Mouse (Mus musculus): ENCODE measurements at regions not wholly inside any gene's neighbourhood (a gene's known extent, or its start where the extent isn't known, plus 50 kb on each side); places are given as distances from the start of the nearest gene placed in this dataset.

DNA sequence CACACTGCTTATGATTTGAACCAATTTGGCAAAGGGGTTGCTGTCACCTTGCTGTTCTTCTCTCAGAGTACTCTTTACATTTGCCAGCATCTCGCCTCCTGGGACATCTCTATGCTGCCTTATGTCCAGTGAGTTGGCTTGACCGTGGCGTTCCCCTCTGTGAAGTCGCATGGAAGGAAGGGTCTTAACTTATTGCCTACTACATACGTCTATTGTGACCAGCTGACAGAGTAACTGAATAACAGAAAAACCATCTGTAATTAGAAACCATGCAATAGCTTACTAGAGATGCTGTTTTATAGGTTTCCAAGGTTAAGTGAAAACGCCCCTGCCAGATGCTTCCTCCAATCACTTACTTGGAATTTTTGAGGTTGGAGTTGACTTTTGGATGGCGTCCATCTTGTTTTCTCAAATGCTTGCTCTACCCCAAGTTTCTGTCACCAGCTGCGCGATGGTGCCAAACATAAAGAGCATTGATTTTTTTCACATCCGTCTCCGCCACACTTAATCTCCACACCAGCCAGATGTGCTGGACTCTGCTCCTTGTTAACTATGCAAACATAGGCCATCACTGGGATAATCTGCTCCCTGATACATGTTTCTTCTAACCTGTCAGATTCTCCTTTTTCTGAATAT is 241.7 kb upstream of the Nt5e start:
- TF ChIP-seq POLR2A (IDR thresholded peaks at IDR 0.05; ENCODE audit: low read depth, low read length) (no peak), CTCF (IDR thresholded peaks at IDR 0.05; ENCODE audit: extremely low read depth, insufficient read length, insufficient replicate concordance, low read depth, low read length) (no peak)

All from small intestine, adult 2 months (tissue).